Mouse (Mus musculus): Measurements from ENCODE around the gene Fdxr.

The Fdxr gene

GRCm38 (mm10) chr11:115276780-115277603 is at the start of gene Fdxr:
Gene Fdxr (minus strand): TSS chr11:115277050.
- peak; percentile 98 to 99 for DNase-seq (ENCODE audit: low spot score in 2 of 2)

GRCm38 (mm10) chr11:115323354-115323753 is 46.5 kb upstream of the Fdxr start:
- DNase-seq (ENCODE audit: low spot score in 2 of 2): no peak

- DNase-seq (ENCODE audit: low spot score in 2 of 2): no peak
Measured at GRCm38 (mm10) chr11:115321906-115322693, 45.2 kb upstream of the Fdxr start, which contains the start of gene Ush1g. Gene Ush1g (minus strand): TSS chr11:115322041.

GRCm38 (mm10) chr11:115319704-115320383 is 43.0 kb upstream of the Fdxr start:
- DNase-seq (ENCODE audit: low spot score in 2 of 2): no peak

- no peak for DNase-seq (ENCODE audit: low spot score in 2 of 2)
Measured at GRCm38 (mm10) chr11:115318245-115319027, 41.6 kb upstream of the Fdxr start.

- DNase-seq (ENCODE audit: low spot score in 2 of 2): no peak
Measured at GRCm38 (mm10) chr11:115317204-115317603, 40.4 kb upstream of the Fdxr start.

- DNase-seq (ENCODE audit: low spot score in 2 of 2): no peak
Measured at GRCm38 (mm10) chr11:115314249-115314648, 37.4 kb upstream of the Fdxr start.

GRCm38 (mm10) chr11:115308781-115309180 is 31.9 kb upstream of the Fdxr start:
- DNase-seq (ENCODE audit: low spot score in 2 of 2): no peak

GRCm38 (mm10) chr11:115306863-115307262 is 30.0 kb upstream of the Fdxr start, which contains the start of gene Otop2:
Gene Otop2 (plus strand): TSS chr11:115307163.
- no peak for DNase-seq (ENCODE audit: low spot score in 2 of 2)

- no peak for DNase-seq (ENCODE audit: low spot score in 2 of 2)
Measured at GRCm38 (mm10) chr11:115303167-115303566, 26.3 kb upstream of the Fdxr start.

GRCm38 (mm10) chr11:115301351-115301750 is 24.5 kb upstream of the Fdxr start:
- DNase-seq (ENCODE audit: low spot score in 2 of 2): no peak

- DNase-seq (ENCODE audit: low spot score in 2 of 2): no peak
Measured at GRCm38 (mm10) chr11:115300745-115301144, 23.9 kb upstream of the Fdxr start.

- DNase-seq (ENCODE audit: low spot score in 2 of 2): no peak
Measured at GRCm38 (mm10) chr11:115298160-115298559, 21.3 kb upstream of the Fdxr start.

- peak; percentile 68 to 72 for DNase-seq (ENCODE audit: low spot score in 2 of 2)
Measured at GRCm38 (mm10) chr11:115297214-115297826, 20.5 kb upstream of the Fdxr start, which contains the start of gene Fads6. Gene Fads6 (minus strand): TSS chr11:115297663.

GRCm38 (mm10) chr11:115296471-115297210 is 19.8 kb upstream of the Fdxr start:
- no peak for DNase-seq (ENCODE audit: low spot score in 2 of 2)

- DNase-seq (ENCODE audit: low spot score in 2 of 2): no peak
Measured at GRCm38 (mm10) chr11:115295939-115296338, 19.1 kb upstream of the Fdxr start.

GRCm38 (mm10) chr11:115292631-115293375 is 16.0 kb upstream of the Fdxr start:
- no peak for DNase-seq (ENCODE audit: low spot score in 2 of 2)

- DNase-seq (ENCODE audit: low spot score in 2 of 2): no peak
Measured at GRCm38 (mm10) chr11:115291503-115291902, 14.7 kb upstream of the Fdxr start.

- no peak for DNase-seq (ENCODE audit: low spot score in 2 of 2)
Measured at GRCm38 (mm10) chr11:115290919-115291318, 14.1 kb upstream of the Fdxr start.
